ENCODE assay signal across 16 mouse cellular contexts in genomic region chr15:46022132-46022531, GRCm38 (mm10).
"Had no signal": no experiment of that assay in that cellular context is flagged by ENCODE, and none has a peak within 500 bp of the region (broad histone marks: within the 10 kb centered on the region; RNA-seq: fewer than 3 reads in every experiment).

No protein-coding gene starts in this region.

- H3K9ac ChIP-seq: neural tube, embryonic 13.5 days; neural tube, embryonic 15.5 days; stomach, embryonic 15.5 days had no signal

- H3K9me3 ChIP-seq: neural tube, embryonic 13.5 days; neural tube, embryonic 15.5 days; stomach, embryonic 15.5 days had no signal

- DNase-seq: retina, postnatal 1 day; right cerebral cortex, adult 18-20 months; right cerebral cortex, postnatal 14 days; right cerebral cortex, postnatal 25 days; right cerebral cortex, postnatal 4 days; spleen, adult 18-20 months; thymus, adult 18-20 months; thymus, adult 2 months; thymus, postnatal 14 days; thymus, postnatal 25 days; thymus, postnatal 36 days; thymus, postnatal 4 days had no signal

- H3K4me3 ChIP-seq: neural tube, embryonic 13.5 days; neural tube, embryonic 15.5 days; stomach, embryonic 15.5 days had no signal

- H3K27ac ChIP-seq: neural tube, embryonic 13.5 days; neural tube, embryonic 15.5 days; stomach, embryonic 15.5 days; stomach, postnatal 0 days had no signal

- H3K4me1 ChIP-seq: neural tube, embryonic 13.5 days; neural tube, embryonic 15.5 days; stomach, embryonic 15.5 days had no signal

- H3K36me3 ChIP-seq: neural tube, embryonic 13.5 days; neural tube, embryonic 15.5 days; stomach, embryonic 15.5 days had no signal
